Mouse (Mus musculus) MEL-GATA-1-ER (cell line): Measurements from ENCODE around the gene Zbtb1.

Source experiments
- DNase-seq: peaks from one replicate; pipeline ENCODE4 v3.0.0-alpha.2; 2012; ENCODE audit warnings: low read depth; ENCODE audit errors: extremely low read depth

Zbtb1 gene

GRCm38 (mm10) chr12:76369978-76370830 is at the start of gene Zbtb1:
Zbtb1 (plus strand) TSS chr12:76370266.
- no peak for DNase-seq

GRCm38 (mm10) chr12:76324679-76325431 is 45.2 kb upstream of the Zbtb1 start, which contains the start of gene Akap5:
Akap5 (plus strand) TSS chr12:76324891.
- no peak for DNase-seq

GRCm38 (mm10) chr12:76326437-76327220 is 43.4 kb upstream of the Zbtb1 start:
- no peak for DNase-seq

GRCm38 (mm10) chr12:76328567-76329354 is 41.3 kb upstream of the Zbtb1 start:
- DNase-seq, result no peak

- DNase-seq, result peak; percentile 36
These were observed 36.4 kb upstream of the Zbtb1 start for GRCm38 (mm10) chr12:76333688-76334087.

GRCm38 (mm10) chr12:76335641-76336040 is 34.4 kb upstream of the Zbtb1 start:
- DNase-seq, result no peak

GRCm38 (mm10) chr12:76336111-76336965 is 33.7 kb upstream of the Zbtb1 start:
- DNase-seq, result no peak

- DNase-seq, result peak; percentile 39
These were observed 29.0 kb upstream of the Zbtb1 start for GRCm38 (mm10) chr12:76341080-76341479.

GRCm38 (mm10) chr12:76345759-76346455 is 24.2 kb upstream of the Zbtb1 start:
- DNase-seq, result no peak

- no peak for DNase-seq
These were observed 20.3 kb upstream of the Zbtb1 start for GRCm38 (mm10) chr12:76349680-76350220.

- no peak for DNase-seq
These were observed 9.2 kb upstream of the Zbtb1 start for GRCm38 (mm10) chr12:76360868-76361267.

GRCm38 (mm10) chr12:76361405-76362302 is 8.4 kb upstream of the Zbtb1 start:
- peak; percentile 88 for DNase-seq

GRCm38 (mm10) chr12:76362303-76362676 is 7.8 kb upstream of the Zbtb1 start:
- DNase-seq, result peak; percentile 43

GRCm38 (mm10) chr12:76366276-76366675 is 3.8 kb upstream of the Zbtb1 start:
- DNase-seq, result no peak

GRCm38 (mm10) chr12:76367096-76367995 is 2.7 kb upstream of the Zbtb1 start:
- peak; percentile 69 for DNase-seq

- no peak for DNase-seq
These were observed 1.8 kb upstream of the Zbtb1 start for GRCm38 (mm10) chr12:76368201-76368789.
